Mouse (Mus musculus) regulatory T cell (primary cell): ENCODE data around the gene Pdgfd.

Experiments
- in situ Hi-C: fragments of 300-600 bp; cut with MboI, MseI; formaldehyde crosslinking; loops from one replicate; pipeline ENCODE4 v1.15.1; 2025; ENCODE audit warnings: high pct_unique_total_duplicates

The Pdgfd gene

GRCm38 (mm10) chr9:6305847-6306246 lies 137.5 kb downstream of the Pdgfd start:
- in situ Hi-C loops: no loop called here

DNA sequence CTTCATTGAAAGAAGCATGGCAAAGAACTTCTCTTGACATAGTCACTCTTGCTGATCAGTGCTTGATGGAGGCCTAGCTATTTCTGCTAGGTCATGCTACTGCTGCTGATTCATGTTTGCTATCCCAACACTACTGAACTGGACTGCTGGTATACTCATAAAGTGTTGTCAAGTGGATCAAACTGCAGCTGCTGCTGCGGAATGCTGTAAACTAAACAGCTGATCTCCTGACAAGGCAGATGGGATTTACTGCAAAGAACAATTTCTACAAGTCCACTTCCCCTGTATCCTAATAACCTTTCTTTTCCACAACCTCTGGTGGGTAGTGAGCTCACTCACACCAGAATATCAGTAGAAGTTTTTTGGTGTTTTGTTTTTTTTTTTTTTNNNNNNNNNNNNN lies 148.7 kb downstream of the Pdgfd start:
- in situ Hi-C loops: no loop called here

- in situ Hi-C loops: no loop called here
Measured at GRCm38 (mm10) chr9:6325408-6325807, 157.0 kb downstream of the Pdgfd start.

- in situ Hi-C loops: no loop called here
Measured at GRCm38 (mm10) chr9:6333499-6333898, 165.1 kb downstream of the Pdgfd start.

GRCm38 (mm10) chr9:6336236-6336635 lies 167.9 kb downstream of the Pdgfd start:
- in situ Hi-C loops: no loop called here

- in situ Hi-C loops: no loop called here
Measured at GRCm38 (mm10) chr9:6337891-6338290, 169.5 kb downstream of the Pdgfd start.

DNA sequence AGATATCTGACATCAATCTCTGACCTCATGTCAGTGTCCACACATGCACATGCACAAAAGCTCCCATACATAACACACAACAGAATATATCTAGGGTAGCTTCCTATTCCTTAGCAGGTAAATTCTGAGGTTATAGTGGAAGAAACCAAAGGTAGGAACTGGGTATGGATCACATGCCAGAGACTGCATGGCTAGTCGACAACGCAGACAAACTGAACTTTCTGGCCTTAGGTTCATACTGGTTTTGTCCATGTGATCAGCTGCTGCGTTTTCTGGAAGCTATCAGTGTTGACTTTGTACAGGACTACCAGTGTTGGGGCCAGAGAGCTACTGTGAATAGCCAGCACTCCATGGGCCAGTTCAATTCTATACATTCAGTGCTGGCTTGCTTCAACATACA lies 170.0 kb downstream of the Pdgfd start:
- in situ Hi-C loops: no loop called here

GRCm38 (mm10) chr9:6339394-6339793 lies 171.0 kb downstream of the Pdgfd start:
- in situ Hi-C loops: no loop called here

GRCm38 (mm10) chr9:6340750-6341149 lies 172.4 kb downstream of the Pdgfd start:
- in situ Hi-C loops: no loop called here

DNA sequence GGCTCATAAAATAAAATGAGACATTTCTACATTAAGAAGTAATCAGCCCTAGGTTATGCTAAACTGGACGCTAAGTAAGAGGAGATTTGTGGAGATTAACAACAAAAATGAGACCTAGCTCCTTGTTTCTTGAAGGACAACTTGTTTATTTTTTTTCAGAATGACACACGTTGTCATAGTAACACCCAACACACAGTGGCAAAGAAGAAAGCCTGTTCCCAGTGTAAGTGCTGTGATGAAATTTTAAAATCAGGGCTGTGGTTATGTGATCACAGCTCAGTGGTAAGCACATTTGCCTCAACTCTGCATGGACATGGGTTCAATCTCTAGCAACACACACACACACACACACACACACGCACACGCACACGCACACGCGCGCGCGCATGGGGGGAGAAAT lies 174.5 kb downstream of the Pdgfd start:
- in situ Hi-C loops: no loop called here

GRCm38 (mm10) chr9:6344514-6344913 lies 176.1 kb downstream of the Pdgfd start:
- in situ Hi-C loops: no loop called here

DNA sequence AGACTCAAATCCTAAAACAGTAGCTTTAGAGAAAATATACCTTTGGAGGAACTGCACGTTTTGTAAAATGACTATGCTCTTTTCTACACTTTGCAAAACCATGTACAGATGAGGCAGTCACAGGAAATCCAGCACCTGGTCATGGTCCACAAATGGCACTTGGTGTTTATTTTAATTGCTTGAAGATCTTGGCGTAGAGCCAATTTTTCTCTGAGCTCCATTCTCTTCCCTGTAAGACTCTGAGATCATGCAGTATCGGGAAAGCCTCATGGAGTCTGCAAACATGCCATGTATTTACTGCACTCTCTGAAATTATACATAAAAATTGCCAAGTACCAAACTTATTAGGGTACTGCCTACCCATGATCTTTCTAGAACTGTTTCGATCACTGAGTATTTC lies 176.5 kb downstream of the Pdgfd start:
- in situ Hi-C loops: no loop called here

DNA sequence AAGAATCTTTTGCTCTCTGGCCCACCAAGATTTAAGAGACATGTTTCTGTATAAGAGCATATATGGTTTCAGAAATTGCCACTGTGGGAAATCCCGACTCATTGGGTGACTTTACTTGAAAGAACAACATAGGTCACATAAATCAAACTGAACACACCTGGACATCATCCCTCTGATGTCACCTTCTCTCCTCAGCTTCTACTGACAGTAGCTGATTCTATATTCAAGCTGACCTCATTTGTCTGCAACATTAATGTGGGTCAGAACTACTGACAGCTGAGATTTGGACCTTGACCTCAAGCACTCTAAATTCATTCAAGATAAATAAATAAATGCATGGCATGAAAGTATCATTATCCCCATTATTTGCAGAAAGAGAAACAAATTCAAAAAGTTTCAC lies 177.0 kb downstream of the Pdgfd start:
- in situ Hi-C loops: no loop called here

- in situ Hi-C loops: no loop called here
Measured at GRCm38 (mm10) chr9:6353257-6353960, 185.0 kb downstream of the Pdgfd start.

GRCm38 (mm10) chr9:6360795-6361194 lies 192.4 kb downstream of the Pdgfd start:
- in situ Hi-C loops: no loop called here

DNA sequence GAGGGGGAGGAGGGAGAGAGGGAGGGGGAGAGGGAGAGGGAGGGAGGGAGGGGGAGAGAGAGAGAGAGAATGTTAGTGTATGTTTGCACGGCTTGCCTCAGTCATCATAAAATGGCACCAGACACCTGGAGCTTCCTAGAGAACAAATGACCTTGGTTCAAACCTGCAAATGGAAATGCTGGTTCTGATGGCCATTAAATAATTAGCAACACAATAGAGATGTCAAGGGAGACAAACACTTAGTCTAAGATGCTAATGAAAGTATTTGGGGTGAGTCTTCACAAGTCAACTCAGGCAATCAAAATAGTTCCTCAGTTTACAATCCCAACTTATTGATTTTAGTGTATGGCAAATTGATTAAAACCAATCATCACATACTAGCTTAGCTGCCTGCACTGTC lies 198.2 kb downstream of the Pdgfd start:
- in situ Hi-C loops: no loop called here

DNA sequence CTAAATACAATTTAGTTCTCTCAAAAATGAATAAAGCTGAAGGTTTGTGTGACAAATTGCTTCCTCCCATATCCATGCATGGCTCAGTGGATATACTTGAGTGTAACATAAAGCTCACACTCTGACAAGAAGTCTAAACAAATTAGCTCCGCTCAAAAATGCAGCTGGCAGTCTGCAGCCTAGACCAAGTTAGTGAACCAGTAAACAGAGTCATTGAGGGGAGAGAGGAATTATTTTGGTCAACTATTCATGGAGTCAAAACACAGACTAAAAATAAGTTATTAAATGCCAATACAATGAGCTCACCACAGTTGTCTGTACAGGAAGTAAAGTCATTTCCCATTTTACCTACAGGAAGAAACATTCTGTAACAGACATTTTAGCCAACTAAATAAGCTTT lies 233.4 kb downstream of the Pdgfd start:
- in situ Hi-C loops: no loop called here

DNA sequence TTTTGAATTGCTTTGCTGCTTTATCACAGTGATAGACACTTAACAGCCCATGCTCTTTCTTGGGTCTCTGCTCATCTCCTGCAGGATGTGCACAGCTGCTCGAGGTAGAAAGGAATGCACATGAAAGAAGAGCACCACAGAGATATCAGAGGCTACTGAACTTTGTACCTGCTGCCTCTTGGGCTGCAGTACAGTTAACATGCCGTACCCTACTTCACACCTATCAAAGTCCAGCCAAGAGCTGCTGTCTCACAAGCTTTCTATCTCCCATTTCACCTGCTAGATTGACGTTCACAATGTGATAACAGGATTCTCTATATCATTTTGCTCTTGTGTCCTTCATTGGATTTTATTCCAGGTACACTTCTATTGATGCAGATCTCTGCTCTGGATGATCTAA lies 238.2 kb downstream of the Pdgfd start:
- in situ Hi-C loops: no loop called here

DNA sequence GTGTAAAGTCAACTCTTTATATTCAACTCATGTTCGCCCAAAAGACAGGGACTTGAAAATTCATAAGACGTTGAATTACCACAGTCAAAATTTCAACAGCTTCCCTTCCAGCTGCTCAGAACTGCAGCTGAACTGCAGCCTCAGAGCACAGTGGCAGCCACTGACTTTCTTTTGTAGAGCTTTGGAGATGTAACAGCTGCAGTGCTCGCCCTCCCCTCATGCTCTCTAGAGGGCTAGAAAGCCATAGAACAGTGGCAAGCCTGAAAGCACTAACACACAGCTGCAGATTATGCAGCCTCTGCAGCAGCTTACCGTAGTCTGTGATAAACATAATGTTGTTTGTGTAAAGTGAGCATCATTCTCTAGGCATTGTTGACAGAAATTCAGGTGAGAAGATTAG lies 239.6 kb downstream of the Pdgfd start:
- in situ Hi-C loops: no loop called here

DNA sequence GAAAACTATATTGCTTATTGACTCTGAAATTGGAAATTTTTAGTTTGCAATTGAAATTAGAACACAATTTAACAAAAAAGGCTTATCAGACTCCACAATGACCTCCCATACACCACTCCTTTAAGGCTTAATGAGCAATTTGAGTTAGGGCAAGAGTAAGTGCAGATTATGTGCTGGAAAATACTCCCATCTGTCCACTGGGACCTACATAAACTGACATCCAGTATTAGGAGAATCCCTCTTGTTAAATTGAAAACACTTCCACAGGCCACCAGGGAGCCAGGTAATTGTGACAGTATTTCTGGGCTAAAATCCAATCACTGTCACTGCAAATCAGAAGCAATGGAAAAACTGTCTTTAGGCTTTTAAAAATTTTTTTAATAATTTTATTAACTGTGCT lies 256.2 kb downstream of the Pdgfd start:
- in situ Hi-C loops: no loop called here
